Mouse (Mus musculus) gastrocnemius, adult 2 months (tissue): ENCODE measurements at regions not wholly inside any gene's neighbourhood (a gene's known extent, or its start where the extent isn't known, plus 50 kb on each side); places are given as distances from the start of the nearest gene placed in this dataset.

Experiments used
- DNase-seq: peaks from one replicate; pipeline ENCODE4 v3.0.0; 2022
- H3K27ac ChIP-seq: fragments of 200-600 bp; 2 replicates; pipeline ENCODE4 v1.8.1; 2022; ENCODE audit warnings: mild to moderate bottlenecking
- H3K4me3 ChIP-seq: fragments of 200-600 bp; 2 replicates; pipeline ENCODE4 v1.8.1; 2022; ENCODE audit warnings: mild to moderate bottlenecking, moderate library complexity
- CTCF ChIP-seq: fragments of 200-600 bp; IDR thresholded peaks from 2 replicates; pipeline ENCODE4 v1.8.1; 2022; ENCODE audit warnings: antibody characterized with exemption, mild to moderate bottlenecking, moderate library complexity
- intact Hi-C: fragments of 180-260 bp; cut with DNase I; formaldehyde crosslinking; loops from one replicate; pipeline ENCODE4 v1.15.1; 2025

DNA sequence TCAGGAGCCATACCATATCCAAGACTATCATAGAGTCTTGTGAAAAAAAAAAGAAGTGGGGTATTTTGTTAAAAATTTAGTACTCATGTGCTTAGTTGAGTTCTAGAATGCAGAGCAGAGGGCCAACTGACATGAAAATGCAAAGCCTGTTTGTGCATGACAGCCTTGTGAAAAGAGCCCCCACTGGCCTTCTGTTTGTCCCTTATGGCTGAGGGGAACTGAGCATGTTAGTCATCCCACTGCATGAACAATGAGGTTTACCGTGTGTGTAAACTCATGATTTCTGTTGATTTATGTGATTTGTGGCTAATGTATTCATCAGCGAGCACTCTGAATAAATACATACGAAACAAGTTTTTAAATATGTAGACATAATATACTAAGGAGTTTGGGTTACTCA is 266.1 kb upstream of the Nox3 start:
- no peak for TF ChIP-seq CTCF
- no peak overlapping the region for H3K27ac ChIP-seq
- intact Hi-C loops: no loop called here
- no peak overlapping the region for H3K4me3 ChIP-seq
- DNase-seq: no peak

DNA sequence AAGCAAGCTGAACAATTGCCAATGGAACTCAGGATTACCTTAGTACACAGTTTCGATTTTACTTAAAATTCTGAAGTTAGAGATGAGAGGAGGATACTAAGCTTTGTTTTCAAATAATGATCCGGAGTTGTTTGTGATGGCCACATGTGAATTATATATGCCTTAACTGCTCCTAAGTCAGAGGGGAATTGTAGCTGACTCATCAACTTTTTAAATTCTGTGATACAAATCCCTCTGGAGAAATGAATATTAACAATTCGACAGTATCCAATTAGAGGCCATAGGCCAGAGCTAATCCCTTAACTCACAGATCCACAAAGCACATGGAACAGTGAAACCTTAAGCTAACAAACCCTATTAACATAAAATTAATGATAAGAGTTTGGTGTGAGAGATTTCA is 250.5 kb upstream of the Nox3 start:
- TF ChIP-seq CTCF: no peak
- intact Hi-C loops: no loop called here
- DNase-seq: no peak
- no peak overlapping the region for H3K27ac ChIP-seq
- H3K4me3 ChIP-seq: no peak overlapping the region

GRCm38 (mm10) chr17:3936361-3936760 is 240.3 kb upstream of the Nox3 start:
- intact Hi-C loops: no loop called here
- TF ChIP-seq CTCF: no peak
- H3K27ac ChIP-seq: no peak overlapping the region
- H3K4me3 ChIP-seq: no peak overlapping the region
- no peak for DNase-seq

DNA sequence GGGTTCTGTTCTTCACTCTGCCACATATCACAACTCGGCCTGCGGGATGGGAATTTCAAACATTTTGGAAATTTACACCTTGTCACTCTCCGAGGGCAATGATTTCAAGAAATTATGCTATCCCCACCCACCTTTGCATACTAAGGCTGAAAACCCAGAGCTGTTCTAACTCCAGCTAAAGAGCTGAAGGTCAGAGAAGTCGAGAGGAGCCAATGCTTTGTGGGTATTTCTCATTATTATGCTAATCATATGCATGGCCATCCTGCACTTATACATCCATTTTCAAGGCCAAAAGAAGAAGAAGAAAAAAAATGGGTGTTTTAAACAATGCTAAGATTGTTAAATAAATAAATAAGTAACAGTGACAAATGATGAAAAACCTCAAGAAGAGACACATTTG is 237.1 kb upstream of the Nox3 start:
- intact Hi-C loops: no loop called here
- no peak for TF ChIP-seq CTCF
- H3K4me3 ChIP-seq: no peak overlapping the region
- H3K27ac ChIP-seq: no peak overlapping the region
- no peak for DNase-seq

GRCm38 (mm10) chr17:3932071-3932470 is 236.0 kb upstream of the Nox3 start:
- no peak for TF ChIP-seq CTCF
- Histone ChIP-seq H3K4me3 (no peak overlapping the region), H3K27ac (no peak overlapping the region)
- intact Hi-C loops: no loop called here
- no peak for DNase-seq

DNA sequence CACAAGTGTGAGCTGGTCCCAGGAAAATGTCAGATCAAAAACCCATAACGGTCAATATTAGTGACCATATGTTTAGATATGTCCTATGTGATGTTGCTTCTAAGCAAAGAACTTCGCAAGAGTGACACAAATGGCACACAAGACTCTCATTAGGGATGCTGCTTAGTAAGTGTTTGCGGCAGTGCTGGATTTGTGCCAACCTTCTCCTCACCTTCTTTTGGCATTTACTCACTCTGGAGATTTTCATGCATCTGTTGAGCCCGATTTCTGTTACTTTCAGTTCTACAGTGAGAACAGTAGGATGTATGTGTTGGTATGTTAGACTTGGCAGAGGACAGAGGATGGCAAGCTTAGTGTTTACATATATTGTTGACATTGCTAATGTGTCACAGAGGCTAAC is 231.0 kb upstream of the Nox3 start:
- Histone ChIP-seq H3K27ac (no peak overlapping the region), H3K4me3 (no peak overlapping the region)
- no peak for DNase-seq
- intact Hi-C loops: no loop called here
- TF ChIP-seq CTCF: no peak

DNA sequence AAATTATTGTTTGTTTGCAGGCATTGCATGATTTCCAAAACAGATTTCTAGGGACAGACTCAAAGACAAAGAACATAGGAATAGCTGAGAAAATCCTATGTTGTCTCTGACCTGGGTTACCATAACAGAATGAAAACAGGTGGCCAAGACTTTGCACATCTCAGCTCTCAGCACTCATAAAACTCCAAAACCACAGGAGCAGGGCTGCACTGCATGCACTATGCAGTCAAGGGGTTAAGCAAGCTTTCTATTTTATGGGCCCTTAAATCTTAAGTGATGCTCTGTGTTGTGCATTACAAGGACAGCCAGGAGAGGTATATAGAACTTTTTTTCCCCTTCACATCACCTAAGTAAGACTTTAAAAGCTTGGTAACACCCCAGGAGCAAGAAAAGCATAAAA is 224.2 kb upstream of the Nox3 start:
- no peak overlapping the region for H3K4me3 ChIP-seq

GRCm38 (mm10) chr17:3892826-3893225 is 196.8 kb upstream of the Nox3 start:
- no peak for DNase-seq
- intact Hi-C loops: no loop called here
- H3K4me3 ChIP-seq: no peak overlapping the region
- H3K27ac ChIP-seq: no peak overlapping the region
- TF ChIP-seq CTCF: no peak

More for the DNA sequence above, 224.2 kb upstream of the Nox3 start:
- no peak for DNase-seq
- intact Hi-C loops: no loop called here
- no peak overlapping the region for H3K27ac ChIP-seq
- TF ChIP-seq CTCF: no peak

- no peak overlapping the region for H3K4me3 ChIP-seq
- intact Hi-C loops: no loop called here
- no peak for TF ChIP-seq CTCF
- no peak for DNase-seq
- no peak overlapping the region for H3K27ac ChIP-seq
These were observed 187.1 kb upstream of the Nox3 start for GRCm38 (mm10) chr17:3883146-3883545.

DNA sequence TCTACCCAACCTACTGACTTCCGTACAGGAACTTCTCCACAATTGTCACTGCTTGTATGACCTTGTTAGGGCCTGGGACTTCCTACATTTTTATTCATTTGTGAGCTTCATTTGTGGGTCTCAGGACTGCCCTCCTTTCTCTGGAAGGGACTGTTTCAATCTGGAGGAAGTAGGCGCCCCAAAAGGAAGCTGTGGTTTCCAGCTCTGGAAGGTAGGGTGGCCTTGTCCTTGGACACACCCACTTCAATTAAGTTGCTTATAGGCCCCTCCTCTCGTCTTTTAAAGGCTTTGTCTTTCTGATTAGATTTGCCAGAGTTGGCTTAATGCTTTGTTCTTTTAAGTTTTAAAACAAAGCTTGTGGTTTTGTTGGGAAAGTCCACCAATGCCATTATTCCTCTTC is 183.0 kb upstream of the Nox3 start:
- TF ChIP-seq CTCF: no peak
- H3K27ac ChIP-seq: no peak overlapping the region
- no peak for DNase-seq
- intact Hi-C loops: no loop called here
- no peak overlapping the region for H3K4me3 ChIP-seq

DNA sequence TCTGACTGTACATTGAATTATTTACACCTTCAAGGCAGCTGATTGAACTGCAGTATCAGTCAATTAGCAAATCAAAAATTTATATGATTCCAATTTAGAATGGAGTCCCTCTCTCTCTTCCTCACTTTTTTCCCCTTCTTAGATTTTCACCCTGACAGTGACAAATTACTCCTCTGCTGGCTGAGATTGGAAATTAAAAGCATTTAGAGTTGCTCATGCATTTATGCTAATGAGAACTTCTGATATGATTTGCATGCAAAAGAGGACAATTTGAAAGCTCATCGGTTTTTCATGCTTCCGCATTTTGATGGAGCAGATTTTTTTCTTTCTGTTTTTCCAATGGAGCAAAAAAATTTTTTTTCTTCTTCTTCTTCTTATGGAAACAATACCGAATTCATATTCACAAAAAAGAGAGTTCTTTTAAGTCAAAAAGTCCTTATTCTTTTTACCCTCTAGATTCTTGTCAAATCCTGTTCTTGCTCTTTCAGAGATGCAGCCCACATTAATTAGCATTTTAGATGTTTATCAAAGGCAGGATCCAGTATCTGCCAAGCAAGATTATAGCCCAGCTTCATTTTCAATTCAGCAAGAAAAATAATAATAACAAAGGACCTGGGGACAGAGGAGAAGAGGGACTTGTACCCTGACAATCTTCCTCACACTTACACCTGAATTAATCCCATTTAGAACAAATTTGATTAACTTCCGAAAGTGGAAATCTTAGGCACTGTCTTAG is 173.6 kb upstream of the Nox3 start:
- intact Hi-C loops: no loop called here
- DNase-seq: no peak

GRCm38 (mm10) chr17:3862384-3862783 is 166.3 kb upstream of the Nox3 start:
- no peak overlapping the region for H3K4me3 ChIP-seq
- intact Hi-C loops: no loop called here
- no peak for DNase-seq
- H3K27ac ChIP-seq: no peak overlapping the region
- peak; percentile 13; the same call in 1 of the 2 replicates for TF ChIP-seq CTCF

More for the DNA sequence above, 173.6 kb upstream of the Nox3 start:
- Histone ChIP-seq H3K27ac (no peak overlapping the region), H3K4me3 (no peak overlapping the region)
- TF ChIP-seq CTCF: no peak

- H3K27ac ChIP-seq: no peak overlapping the region
- no peak for TF ChIP-seq CTCF
- DNase-seq: no peak
- H3K4me3 ChIP-seq: no peak overlapping the region
- intact Hi-C loops: no loop called here
These were observed 140.3 kb upstream of the Nox3 start for GRCm38 (mm10) chr17:3836386-3836785.

- H3K4me3 ChIP-seq: no peak overlapping the region
- DNase-seq: no peak
- TF ChIP-seq CTCF: no peak
- intact Hi-C loops: no loop called here
- no peak overlapping the region for H3K27ac ChIP-seq
These were observed 115.1 kb upstream of the Nox3 start for GRCm38 (mm10) chr17:3811187-3811586.
